Mouse (Mus musculus) embryonic stem cell, embryonic (primary cell): Measurements from ENCODE around the gene Ptgds.

Source experiments
- CTCF ChIA-PET, 4 experiments: fragments of 300-600 bp in 2 of 4; fragments of 350-600 bp in 2 of 4; sonication (Branson Sonifier 250); formaldehyde crosslinking; loops; one replicate each; lab custom pipeline; 2022; ENCODE audit warnings: inconsistent platforms in 2 of 4; lab: Charles Lee
- POLR2A ChIA-PET, 4 experiments: fragments of 300-600 bp in 2 of 4; fragments of 350-600 bp in 2 of 4; sonication (Branson Sonifier 250); formaldehyde crosslinking; loops; one replicate each; lab custom pipeline; 2022; ENCODE audit warnings: antibody characterized with exemption in 4 of 4, inconsistent platforms in 1 of 4; lab: Charles Lee

Gene Ptgds

DNA sequence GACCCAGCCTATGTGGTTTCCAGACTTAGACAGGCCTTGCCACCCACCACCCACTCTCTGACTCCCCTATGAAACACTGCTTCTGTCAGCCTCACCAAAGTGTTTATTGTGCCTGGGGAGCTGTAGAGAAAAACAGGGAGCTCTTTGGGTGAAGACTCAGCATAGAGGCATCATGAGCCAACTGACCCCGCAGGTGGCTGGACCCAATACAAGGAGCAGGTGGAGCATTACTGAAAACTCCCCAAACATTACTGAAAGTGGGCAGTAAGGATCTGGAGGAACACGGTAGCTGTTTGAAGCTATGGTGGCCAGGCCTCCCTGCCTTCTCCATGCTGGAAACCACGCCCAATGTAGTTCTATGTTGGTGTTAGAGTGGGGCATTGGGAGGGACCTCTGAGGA is 6.2 kb downstream of the Ptgds start:
- ChIA-PET POLR2A (no interaction called here), CTCF (interaction anchor here in 1 of 4 experiments (0.6 kb wide), 1 partner anchor 18 kb away, joined by 4 read pairs; no protein-coding TSS in a partner anchor)

DNA sequence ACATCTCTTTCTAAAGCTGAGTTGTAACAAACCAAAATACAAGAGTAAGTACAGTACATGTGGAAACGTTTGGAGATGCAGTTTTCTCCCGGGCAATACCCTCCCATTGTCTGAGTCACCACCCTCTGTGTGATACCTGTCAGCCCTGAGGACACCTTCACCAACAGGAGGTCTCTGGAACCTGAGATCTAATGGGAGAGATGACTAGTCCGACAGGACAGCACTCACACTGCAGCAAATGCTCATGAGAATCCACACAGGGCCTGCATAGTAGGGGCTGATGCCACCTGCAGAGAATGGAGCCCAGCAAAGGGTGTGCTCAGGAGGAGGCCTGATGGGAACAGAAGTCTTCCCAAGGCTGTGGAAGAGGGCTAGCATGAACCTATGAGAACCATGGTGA is 8.4 kb downstream of the Ptgds start:
- ChIA-PET CTCF (interaction anchor here in 2 of 4 experiments (0.6 to 1.9 kb wide), 8 partner anchors 33 to 677 kb away, joined by 3 to 6 read pairs (median 4); partner anchors contain the start of gene Abca2 (in 2 of the 2)), POLR2A (interaction anchor here in 2 of 4 experiments (0.6 to 3.0 kb wide), 13 partner anchors 8 to 281 kb away, joined by 3 to 13 read pairs (median 3); partner anchors contain the start of genes Ptgds (in 2 of the 2), Abca2 (in 1 of the 2), Anapc2 (in 1 of the 2) and Nrarp (in 1 of the 2))

DNA sequence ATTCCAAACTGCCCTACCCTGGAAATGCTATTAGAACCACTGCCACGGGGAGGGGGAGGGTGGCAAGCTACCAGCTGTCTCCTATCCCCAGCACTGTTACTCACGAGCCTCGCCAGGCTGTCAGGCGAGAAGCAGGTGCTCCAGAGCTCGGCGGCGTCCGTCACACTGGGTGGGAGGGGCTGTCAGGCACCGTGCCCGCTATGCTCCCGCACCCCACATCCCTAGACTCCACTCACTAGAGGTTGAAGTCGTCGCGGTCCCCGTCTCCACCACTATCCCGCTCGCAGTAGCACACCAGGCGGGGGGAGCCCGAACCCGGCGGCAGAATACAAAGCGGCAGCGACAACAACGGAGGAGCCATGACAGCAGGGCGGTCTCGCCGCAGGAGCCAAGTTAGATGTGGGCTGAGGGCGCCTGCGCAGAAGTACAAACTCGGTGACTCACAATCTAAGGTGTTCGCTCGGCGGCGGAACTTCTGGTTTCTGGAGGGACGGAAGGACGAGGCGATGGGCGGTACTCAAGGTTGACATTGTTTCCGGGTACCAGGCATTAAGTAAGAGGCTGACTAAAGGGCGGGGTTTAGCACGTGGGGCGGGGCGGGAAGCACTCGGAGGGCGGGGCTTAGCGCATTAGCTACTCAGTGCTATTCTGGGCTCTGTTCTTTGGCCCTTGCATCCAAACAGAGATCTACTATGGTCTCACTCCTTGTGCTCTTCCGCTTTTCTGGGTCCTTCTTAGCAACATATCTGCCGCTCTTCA is 9.1 kb downstream of the Ptgds start, which contains the start of gene Paxx:
Gene Paxx, minus strand, starts transcription at position 544 of the 759 bp plus-strand sequence.
- POLR2A ChIA-PET, result interaction anchor here in 2 of 4 experiments (0.6 to 3.0 kb wide), 19 partner anchors 9 to 280 kb away, joined by 3 to 13 read pairs (median 4); partner anchors contain the start of genes Ptgds (in 2 of the 2), Abca2 (in 1 of the 2), Anapc2 (in 1 of the 2) and Nrarp (in 1 of the 2)

DNA sequence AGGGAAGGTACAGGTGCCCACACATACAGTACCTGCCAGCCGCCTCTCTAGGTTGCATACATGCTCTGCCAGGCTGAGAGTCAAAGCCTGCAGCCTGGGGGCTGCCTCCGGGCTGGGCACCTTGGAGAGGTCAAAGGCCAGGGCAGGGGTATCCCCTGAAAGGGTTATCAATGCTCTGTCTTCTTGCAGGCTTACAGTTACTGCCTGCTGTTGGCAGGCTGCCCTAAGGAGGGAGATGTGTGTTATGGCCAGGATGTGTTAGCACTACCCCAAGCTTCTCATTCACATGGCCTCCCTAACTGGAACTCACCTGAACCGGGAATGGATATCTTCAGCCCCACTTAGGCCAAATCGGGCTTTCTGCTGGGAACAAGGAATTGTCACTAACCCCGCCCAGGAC is 9.7 kb downstream of the Ptgds start:
- CTCF ChIA-PET, result interaction anchor here in 2 of 4 experiments (1.1 to 1.9 kb wide), 6 partner anchors 9 to 181 kb away, joined by 3 to 6 read pairs (median 4); partner anchors contain the start of gene Abca2 (in 1 of the 2)
- POLR2A ChIA-PET, result interaction anchor here in 2 of 4 experiments (0.8 to 3.0 kb wide), 13 partner anchors 9 to 235 kb away, joined by 3 to 13 read pairs (median 6); partner anchors contain the start of genes Abca2 (in 1 of the 2), Anapc2 (in 1 of the 2), Ptgds (in 1 of the 2) and Sapcd2 (in 1 of the 2)

More for the DNA sequence above, 9.1 kb downstream of the Ptgds start, which contains the start of gene Paxx:
- CTCF ChIA-PET, result interaction anchor here in 2 of 4 experiments (0.6 to 1.9 kb wide), 9 partner anchors 10 to 678 kb away, joined by 3 to 6 read pairs (median 4); partner anchors contain the start of gene Abca2 (in 2 of the 2)

DNA sequence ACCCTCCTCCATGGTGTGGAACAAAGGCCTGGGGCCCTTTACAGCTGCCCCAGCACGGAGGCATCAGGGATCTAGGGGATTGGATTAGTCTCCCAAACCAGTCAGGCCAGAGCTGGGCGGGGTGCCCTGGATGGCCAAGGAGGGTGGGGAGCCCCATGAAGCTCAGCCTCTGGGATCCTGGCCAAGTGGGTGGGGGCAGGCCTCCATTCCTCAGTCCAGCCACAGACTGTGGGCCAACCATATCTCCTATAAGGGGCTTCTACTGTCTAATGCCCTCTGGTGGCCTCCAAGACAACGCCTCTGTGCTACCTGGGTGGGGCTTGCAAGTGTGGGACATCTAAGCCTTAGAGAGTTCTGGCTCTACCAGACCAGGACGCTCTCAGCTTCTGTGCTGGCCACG is 10.9 kb downstream of the Ptgds start:
- ChIA-PET POLR2A (interaction anchor here in 2 of 4 experiments (1.1 to 3.0 kb wide), 3 partner anchors 8 to 30 kb away, joined by 3 to 13 read pairs (median 8); partner anchors contain the start of gene Abca2 (in 1 of the 2)), CTCF (interaction anchor here in 1 of 4 experiments (1.1 to 1.7 kb wide), 2 partner anchors 57 to 301 kb away, joined by 3 read pairs; no protein-coding TSS in a partner anchor)

DNA sequence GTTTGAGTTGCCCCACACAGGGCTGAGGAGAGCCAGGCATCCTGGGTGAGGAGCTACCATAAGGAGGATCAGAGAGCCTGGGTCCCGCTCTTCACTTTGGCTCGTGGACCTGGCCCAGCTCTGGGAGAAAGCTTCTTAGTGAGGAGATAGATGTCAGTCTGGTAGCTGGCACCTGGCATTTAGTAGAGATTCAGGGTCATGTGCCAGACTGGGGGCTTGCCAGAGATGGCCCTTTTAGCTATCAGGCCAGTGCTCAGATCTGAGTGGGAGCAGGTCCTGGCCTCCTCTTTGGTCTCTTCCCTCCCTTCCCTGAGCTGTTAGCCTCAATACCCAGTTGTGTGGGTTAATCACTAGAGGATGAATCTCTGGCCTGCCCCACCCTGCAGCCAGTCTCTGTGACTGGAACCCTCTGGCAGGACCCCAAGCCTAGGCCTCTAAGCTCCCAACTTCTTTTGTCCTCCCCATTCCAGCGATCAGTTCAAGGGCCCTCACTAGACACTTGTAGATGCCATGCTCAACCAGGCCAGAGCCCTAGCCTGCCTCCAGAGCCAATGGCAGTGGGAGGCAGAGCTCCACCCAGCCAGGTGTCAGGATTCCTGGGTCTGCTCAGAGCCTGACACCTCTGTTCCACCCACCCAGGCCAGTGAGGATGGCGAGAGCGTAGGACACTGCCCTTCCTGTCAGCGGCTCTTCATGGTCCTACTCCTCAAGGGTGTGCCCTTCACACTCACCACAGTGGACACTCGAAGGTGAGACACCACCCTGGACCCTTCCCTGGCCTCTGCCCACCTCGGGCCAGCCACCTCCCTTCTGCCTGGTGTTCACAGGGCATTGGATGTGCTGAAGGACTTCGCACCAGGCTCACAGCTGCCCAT is 12.6 kb downstream of the Ptgds start:
- ChIA-PET POLR2A (interaction anchor here in 2 of 4 experiments (0.5 to 2.7 kb wide), 14 partner anchors 10 to 277 kb away, joined by 3 to 12 read pairs (median 4); partner anchors contain the start of gene Abca2 (in 2 of the 2)), CTCF (interaction anchor here in 2 of 4 experiments (0.6 to 1.7 kb wide), 9 partner anchors 26 to 807 kb away, joined by 3 to 10 read pairs (median 3); partner anchors contain the start of genes Abca2 (in 1 of the 2) and Fut7 (in 1 of the 2))

DNA sequence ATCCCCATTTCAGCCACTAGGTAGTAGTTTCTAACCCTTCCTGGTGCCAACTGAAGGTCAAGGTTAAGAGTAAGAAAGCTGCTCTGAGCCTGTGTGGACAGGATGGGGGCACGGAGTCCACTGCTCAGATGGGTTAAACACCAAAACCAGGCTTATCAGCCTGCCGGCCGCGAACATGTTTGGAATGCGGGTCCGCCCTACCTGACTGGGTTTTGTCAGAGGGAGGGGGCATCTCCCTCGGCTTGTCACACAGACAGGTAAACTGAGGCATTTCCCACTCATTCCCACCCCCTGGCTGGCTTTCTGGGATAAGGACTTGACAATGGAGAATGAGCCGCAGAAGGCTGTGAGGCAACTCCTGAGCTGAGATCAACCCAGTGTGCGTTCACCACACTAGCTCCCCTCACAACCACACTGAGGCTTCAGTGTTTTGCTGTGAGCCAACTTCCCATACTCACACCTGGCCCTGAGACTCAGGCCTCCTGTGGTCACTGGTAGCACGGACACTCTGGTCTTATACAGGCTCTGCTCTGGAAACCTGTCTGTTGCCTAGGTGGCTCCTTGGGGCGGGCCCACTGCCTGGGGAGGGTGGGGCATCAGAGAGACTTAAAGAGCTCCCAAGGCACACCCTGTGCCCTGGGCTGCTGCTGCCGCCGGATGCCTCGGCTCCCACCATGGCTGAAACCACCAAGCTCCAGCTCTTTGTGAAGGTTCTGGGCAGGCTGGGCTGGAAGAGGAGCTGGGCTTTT is 13.5 kb downstream of the Ptgds start, which contains the start of gene Clic3:
Gene Clic3, plus strand, starts transcription at position 634 of the 749 bp plus-strand sequence.
- CTCF ChIA-PET, result interaction anchor here in 2 of 4 experiments (0.6 to 1.6 kb wide), 9 partner anchors 10 to 151 kb away, joined by 3 to 6 read pairs (median 3); partner anchors contain the start of genes Abca2 (in 1 of the 2) and Fut7 (in 1 of the 2)
- POLR2A ChIA-PET, result interaction anchor here in 3 of 4 experiments (0.5 to 2.7 kb wide), 19 partner anchors 9 to 276 kb away, joined by 3 to 12 read pairs (median 4); partner anchors contain the start of genes Abca2 (in 2 of the 3) and Traf2 (in 1 of the 3)

DNA sequence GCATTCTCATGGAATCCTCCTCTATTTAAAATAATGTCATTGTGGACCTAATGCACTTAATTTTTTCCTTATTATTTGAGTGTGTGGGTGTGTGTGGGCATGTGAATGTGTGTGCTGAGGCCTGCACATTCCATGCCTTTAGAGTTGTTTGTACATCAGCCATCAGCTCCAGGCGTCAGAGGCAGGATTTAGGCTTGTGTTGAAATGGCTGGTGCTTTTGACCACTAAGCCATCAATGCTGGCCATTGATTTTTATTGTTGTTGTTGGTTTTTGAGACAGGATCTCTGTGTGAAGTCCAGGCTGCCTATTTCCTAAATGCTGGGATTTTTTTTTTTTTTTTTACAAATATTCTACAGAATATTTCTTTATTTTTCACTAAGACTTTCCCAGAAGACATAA is 16.9 kb downstream of the Ptgds start:
- CTCF ChIA-PET, result interaction anchor here in 1 of 4 experiments (0.5 kb wide), 1 partner anchor 26 kb away, joined by 3 read pairs; no protein-coding TSS in a partner anchor
- POLR2A ChIA-PET, result interaction anchor here (0.6 to 1.3 kb wide), 6 partner anchors 13 to 525 kb away, joined by 3 to 6 read pairs (median 4); no protein-coding TSS in a partner anchor

DNA sequence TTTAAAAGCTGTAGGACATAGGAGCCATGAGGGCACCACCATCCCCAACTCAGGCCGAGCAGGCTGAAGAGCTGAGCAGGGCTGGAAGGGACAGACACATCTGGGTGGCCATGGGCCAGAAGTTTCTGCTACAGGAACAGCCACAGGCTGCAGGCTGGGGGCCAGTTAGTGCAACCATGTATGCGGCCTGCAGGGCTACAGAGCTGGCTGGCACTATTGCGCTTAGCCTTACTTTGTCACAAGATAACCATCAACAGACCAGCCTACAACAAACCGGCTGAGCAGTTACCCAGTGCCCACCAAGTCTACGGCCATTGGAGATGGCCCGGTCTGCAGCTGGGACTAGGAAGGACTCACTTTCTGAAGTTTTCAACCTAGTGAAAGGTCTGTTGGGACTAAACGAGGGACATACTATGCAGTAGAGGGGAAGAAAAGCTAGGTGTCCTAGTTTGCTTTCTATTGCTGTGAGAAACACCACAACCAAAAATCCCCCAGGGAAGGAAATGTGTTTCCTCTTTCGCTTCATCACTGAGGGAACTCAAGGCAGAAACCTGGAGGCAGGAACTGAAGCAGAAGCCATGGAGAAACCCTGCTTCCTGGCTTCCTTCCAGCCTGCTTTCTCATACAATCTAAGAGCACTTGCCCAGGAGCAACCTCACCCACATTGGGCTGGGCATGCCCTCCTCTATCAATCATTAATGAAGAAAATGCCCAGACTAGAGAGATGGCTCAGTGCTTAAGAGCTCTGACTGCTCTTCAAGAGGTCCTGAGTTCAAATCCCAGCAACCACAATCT is 18.8 kb downstream of the Ptgds start:
- POLR2A ChIA-PET, result interaction anchor here in 2 of 4 experiments (1.4 to 2.0 kb wide), 2 partner anchors 9 to 22 kb away, joined by 3 to 8 read pairs; partner anchors contain the start of gene Paxx (in 1 of the 2)
- CTCF ChIA-PET, result interaction anchor here in 2 of 4 experiments (1.6 to 1.9 kb wide), 3 partner anchors 9 to 30 kb away, joined by 4 to 6 read pairs (median 6); partner anchors contain the start of genes Abca2 (in 1 of the 2) and Paxx (in 1 of the 2)

DNA sequence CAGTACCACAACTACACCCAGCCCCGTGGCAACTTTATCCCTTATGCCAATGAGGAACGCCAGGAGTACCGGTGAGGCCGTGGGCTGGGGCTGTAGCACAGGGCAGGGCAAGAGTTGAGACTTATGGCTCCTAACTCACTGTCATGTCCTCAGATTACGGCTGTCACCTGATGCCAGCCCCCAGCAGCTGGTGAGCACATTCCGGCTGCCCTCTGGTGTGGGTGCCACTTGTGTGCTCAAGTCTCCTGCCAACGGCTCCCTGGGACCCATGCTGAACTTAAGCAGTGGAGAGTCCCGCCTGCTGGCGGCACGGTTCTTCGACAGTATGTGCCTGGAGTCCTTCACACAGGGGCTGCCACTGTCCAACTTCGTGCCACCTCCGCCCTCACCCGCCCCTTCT is 27.2 kb downstream of the Ptgds start:
- POLR2A ChIA-PET, result no interaction called here
- CTCF ChIA-PET, result interaction anchor here in 1 of 4 experiments (1.2 kb wide), 1 partner anchor 14 kb away, joined by 3 read pairs; the partner anchor contains the start of gene Abca2

DNA sequence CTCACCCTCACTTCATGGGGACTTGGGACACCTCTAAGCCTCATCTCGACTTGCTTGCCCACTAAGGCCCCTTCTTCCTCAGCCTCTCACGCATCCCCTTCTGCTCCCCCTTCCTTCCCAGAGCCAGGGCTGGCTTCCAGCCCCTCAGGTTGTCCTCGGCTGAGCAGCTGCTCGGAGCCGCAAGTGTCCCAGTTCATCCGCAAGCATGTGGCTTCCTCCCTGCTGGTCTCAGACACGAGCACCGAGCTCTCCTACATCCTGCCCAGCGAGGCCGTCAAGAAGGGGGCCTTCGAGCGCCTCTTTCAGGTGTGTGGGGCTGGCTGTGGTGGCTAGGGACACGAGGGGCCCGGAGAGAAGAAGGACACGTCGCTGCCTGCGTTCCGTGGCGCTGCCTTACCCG is 28.8 kb downstream of the Ptgds start:
- CTCF ChIA-PET, result no interaction called here

DNA sequence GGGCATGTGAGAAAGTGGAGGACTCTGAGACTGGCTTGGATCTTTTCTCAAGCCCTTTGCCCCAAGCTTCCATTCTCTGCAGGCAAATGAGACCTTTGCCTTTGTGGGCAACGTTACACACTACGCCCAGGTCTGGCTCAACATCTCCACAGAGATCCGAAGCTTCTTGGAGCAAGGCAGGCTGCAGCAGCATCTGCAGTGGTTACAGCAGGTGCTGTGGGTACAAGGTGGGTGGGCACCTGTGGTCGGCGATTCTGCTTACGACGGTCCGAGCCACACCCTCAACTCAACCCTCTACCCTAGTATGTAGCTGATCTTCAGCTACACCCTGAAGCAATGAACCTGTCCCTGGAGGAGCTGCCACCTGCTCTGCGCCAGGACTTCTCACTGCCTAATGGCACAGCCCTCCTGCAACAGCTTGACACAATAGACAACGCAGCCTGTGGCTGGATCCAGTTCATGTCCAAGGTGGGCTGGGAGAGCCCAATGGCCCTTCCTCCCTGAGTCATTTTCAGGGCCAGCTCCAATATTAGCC is 33.5 kb downstream of the Ptgds start:
- ChIA-PET POLR2A (interaction anchor here in 2 of 4 experiments (0.6 to 1.6 kb wide), 6 partner anchors 8 to 264 kb away, joined by 3 to 4 read pairs (median 3); partner anchors contain the start of genes Clic3 (in 1 of the 2), Mamdc4 (in 1 of the 2), Paxx (in 1 of the 2) and Phpt1 (in 1 of the 2)), CTCF (interaction anchor here in 2 of 4 experiments (0.8 to 2.1 kb wide), 4 partner anchors 8 to 145 kb away, joined by 3 to 8 read pairs (median 3); partner anchors contain the start of genes Abca2 (in 1 of the 2) and Ajm1 (in 1 of the 2))

More for the DNA sequence above, 28.8 kb downstream of the Ptgds start:
- POLR2A ChIA-PET, result interaction anchor here in 1 of 4 experiments (0.9 to 3.5 kb wide), 3 partner anchors 12 to 84 kb away, joined by 3 to 12 read pairs (median 3); partner anchors contain the start of genes Abca2 and Clic3

DNA sequence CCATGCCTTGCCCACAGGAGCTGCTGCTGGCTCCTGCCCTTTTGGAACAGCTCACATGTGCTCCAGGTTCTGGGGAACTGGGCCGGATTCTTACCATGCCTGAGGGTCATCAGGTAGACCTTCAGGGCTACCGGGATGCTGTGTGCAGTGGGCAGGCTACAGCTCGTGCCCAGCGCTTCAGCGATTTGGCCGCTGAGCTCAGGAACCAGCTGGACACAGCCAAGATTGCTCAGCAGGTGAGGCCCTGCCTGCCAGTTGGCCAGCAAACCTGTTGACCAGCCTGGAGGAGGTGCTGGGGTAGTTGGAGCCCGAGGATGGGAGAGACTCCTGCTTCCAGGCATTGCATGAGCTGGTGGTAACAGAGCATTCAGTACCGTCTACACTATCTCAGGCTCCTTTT is 35.6 kb downstream of the Ptgds start:
- CTCF ChIA-PET, result interaction anchor here in 1 of 4 experiments (2.0 kb wide), 1 partner anchor 13 kb away, joined by 8 read pairs; no protein-coding TSS in a partner anchor
- POLR2A ChIA-PET, result interaction anchor here in 3 of 4 experiments (0.5 to 2.7 kb wide), 7 partner anchors 12 to 698 kb away, joined by 3 to 11 read pairs (median 3); partner anchors contain the start of genes Clic3 (in 1 of the 3), Entpd2 (in 1 of the 3) and Paxx (in 1 of the 3)

DNA sequence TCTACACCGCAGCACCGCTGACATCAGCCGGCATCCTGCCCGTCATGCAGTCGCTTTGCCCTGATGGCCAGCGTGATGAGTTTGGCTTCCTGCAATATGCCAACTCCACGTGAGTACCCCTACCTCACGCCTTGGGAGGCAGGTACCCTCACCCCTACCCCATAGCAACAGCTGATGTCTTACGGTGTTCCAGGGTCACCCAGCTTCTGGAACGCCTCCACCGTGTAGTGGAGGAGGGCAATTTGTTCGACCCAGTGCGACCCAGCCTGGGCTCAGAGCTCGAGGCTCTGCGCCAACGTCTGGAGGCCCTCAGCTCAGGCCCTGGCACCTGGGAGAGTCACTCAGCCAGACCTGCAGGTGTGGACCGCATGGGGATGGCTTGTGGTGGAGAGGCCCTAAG is 36.7 kb downstream of the Ptgds start:
- POLR2A ChIA-PET, result interaction anchor here in 3 of 4 experiments (0.6 to 2.7 kb wide), 4 partner anchors 12 to 58 kb away, joined by 3 to 11 read pairs (median 4); partner anchors contain the start of genes Clic3 (in 1 of the 3) and Paxx (in 1 of the 3)

More for the DNA sequence above, 36.7 kb downstream of the Ptgds start:
- CTCF ChIA-PET, result interaction anchor here in 2 of 4 experiments (0.6 to 2.0 kb wide), 3 partner anchors 11 to 38 kb away, joined by 3 to 8 read pairs (median 6); no protein-coding TSS in a partner anchor
